Mouse (Mus musculus) CD8-positive naive resting alpha-beta T cell, adult 2 months (primary cell): ENCODE measurements around the gene Hspb11.

Experiments
- DNase-seq, 2 experiments: peaks; one replicate each; pipeline ENCODE4 v3.0.0; 2022; ENCODE audit warnings: low read depth in 2 of 2, low spot score in 2 of 2

The Hspb11 gene

DNA sequence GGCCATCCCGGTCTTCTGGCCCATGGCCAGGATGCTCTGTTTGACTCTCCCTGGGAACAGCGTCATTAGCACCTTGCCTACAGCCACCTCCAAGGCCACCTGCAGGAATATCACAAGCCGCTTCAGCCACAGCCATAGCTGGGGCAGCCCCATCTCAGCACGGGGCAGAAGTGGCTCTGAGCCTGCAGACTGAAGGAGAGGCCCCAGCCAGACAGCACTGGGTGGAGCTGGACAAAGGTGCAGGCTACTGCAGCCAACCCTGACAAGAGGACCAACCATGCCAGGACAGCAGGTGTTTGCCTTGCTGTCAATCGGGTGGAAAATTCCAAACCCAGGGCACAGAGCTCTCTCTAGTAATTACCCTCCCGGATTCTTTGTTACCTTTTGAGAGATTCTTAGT is 53.6 kb downstream of the Hspb11 start, which contains the start of gene Dio1:
Dio1 (minus strand) TSS at position 204 of the 400 bp plus-strand sequence.
- no peak for DNase-seq

DNA sequence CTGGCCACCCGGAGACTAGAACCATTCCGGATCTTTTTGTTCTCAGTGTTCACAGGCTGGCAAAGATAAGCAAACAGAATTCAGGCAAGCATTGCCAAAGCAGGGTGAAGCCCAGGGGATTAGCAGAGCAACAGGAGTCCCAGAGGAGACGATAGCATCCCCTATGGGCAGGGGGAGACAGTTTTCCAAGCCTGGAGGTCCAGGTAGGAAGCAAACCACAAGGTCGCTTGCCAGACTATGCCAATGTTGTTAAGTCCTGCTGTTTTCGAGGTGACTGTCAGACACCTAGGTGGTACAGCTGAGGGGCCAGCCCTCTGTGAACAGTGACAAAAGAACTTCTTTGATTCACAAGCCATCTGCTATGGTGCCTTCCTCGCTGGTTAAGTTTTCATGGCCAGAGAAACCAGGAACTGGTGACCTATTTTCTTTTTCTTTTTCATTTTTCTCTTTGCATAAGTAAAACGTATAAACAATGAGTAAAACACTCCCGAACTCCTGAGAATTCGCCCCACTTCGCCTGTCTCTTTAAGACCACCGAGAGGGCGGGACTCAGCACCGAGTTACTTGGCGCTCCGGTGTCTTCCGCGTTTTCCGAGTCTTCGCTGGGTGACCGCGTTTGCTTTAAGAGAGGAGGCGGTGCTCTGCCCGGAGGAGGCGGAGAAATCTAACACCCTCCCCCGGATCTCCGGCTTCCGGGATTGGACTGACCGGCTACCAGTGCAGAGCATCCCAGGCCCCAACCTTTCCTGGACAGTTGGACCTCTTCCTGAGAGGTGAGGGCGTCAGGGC is 60.5 kb downstream of the Hspb11 start, which contains the start of gene Yipf1:
Yipf1 (plus strand) TSS at position 674 of the 789 bp plus-strand sequence.
- peak; percentile 80 to 86 for DNase-seq

DNA sequence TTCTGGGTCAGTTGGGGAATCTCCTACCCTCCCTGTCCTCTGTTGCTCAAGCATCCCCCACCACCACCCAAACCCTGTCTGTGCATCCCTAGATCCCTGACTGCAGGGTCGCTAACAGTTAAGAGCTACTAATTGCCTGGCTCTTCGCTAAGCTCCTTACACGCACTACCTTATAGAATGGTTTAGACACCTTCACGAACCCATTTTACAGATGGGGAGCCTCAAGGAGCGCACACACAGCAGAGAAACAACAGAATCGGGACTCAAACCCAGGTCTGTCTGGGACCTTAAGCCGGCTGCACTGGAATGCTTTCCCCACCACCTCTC is 61.0 kb downstream of the Hspb11 start:
- DNase-seq, result no peak

DNA sequence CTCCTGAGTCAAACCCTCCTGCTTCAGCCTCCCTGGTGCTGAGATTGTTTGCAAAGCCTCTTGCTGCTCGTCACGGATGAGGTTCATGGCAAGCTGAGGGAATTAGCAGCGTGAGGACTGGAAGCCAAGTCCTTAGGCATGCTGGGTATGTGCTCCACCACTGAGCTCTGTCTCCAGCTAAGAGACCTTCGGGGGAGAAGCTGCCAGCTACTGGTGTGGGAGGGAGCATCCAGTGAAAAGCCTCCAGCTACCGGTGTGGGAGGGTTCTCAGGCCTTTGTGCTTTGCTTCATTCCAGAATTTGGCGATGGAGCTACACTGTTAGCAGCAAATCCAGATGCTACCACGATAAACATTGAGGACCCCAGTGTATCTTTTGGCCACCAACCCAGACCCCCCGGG is 65.3 kb downstream of the Hspb11 start:
- DNase-seq, result no peak

DNA sequence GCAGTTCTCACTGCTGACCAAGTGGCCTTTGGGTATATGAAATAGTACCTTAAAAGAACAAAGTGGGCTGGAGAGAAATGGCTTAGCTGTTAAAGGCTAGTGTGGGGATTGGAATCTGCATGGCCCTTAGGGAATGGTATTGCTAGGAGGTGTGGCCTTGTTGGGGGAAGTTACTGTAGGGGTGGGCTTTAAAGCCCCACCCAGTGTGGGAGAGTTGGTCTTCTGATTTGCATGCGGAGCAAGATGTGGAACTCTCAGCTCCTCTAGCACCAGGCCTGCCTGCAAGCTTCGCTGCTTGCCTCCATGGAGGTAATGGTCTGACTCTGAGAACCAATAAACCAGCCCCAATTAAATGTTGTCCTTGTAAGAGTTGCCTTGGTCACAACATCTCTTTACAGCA is 67.6 kb downstream of the Hspb11 start:
- DNase-seq, result no peak

DNA sequence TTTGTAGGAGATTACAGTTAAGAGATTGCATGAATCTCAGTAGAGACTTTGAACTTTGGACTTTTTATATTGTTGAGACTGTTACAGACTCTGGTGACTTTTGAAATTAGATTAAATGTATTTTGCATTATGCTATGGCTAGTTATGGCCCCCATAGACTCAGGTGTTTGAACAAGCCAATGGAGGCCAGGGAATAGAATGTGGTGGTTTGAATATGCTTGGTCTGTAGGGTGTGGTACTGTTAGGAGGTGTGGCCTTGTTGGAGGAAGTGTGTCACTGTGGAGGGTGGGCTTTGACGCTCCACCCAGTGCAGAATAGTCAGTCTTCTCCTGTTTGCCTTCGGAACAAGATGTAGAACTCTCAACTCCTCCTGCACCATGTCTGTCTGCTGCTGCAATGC is 69.7 kb downstream of the Hspb11 start:
- DNase-seq, result no peak

DNA sequence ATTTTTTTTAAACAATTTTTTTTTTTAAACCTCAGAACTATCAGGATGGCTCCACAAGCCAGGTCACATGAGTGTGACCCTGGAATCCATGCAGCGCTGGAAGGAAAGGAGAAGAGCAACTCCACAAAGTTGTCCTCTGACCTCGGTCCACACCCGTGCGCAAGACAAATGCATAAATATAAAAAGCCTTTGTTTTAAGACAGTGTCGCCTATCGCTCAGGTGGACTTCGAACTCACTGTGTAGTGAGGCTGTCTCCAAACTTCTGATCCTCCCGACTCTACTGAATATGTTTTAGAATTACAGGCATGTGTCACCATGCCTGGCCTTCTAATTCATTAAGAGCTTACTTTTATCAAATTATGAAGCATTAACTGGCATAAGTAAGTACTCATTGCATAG is 75.1 kb downstream of the Hspb11 start:
- DNase-seq, result no peak
